Mouse (Mus musculus): ENCODE measurements around the gene Pafah1b2.

DNA sequence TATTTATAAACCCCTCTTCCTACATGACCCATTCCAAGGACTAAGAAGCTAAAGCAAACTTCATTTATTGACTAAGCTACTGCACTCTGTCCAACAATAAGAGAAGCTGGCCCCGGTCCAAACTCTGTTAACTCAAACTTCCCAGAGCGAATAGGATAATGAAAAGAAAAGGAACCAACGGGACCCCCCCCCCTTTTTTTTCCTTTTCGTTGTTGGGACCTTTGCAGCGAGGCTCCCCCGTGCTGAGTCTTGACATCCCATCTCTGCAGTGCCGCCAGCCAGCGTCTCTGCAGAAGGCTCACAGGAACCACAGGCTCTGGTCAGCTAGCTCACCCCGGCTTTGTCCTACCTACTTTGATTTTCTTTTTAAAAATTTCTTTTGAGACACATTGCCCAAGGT is 3.3 kb upstream of the Pafah1b2 start:
- TF ChIP-seq CTCF (IDR thresholded peaks at IDR 0.05; ENCODE audit: insufficient read depth, low read depth, low read length) (no peak), POLR2A (IDR thresholded peaks at IDR 0.05; ENCODE audit: insufficient read depth, low read depth, low read length) (no peak)

Data from olfactory bulb, adult 2 months (tissue).